Mouse (Mus musculus) limb, embryonic 11.5 days (tissue): Measurements from ENCODE around the gene Rbl2. TPM values are rescaled to one million over a fixed set of nuclear protein-coding genes. Genes with fewer than 3 reads are reported as not detected.
A peak's percentile ranks its signal among the peaks of the same experiment; 100 is the strongest.

Experiments used
- ATAC-seq: fragments of 200-750 bp; cut with Nextera tagmentation; 2 replicates; pipeline ENCODE4 v1.8.0; 2017; ENCODE audit warnings: low read depth; ENCODE audit not compliant: insufficient number of reproducible peaks, low FRiP score, low TSS enrichment
- DNase-seq: peaks from one replicate; pipeline ENCODE4 v3.0.0-alpha.2; 2015; ENCODE audit warnings: low spot score
- H3K27ac ChIP-seq: fragments of 300-500 bp; sonication (generic); replicated peaks from 2 replicates; pipeline ENCODE4 v1.5.1; 2014; ENCODE audit warnings: low read depth, mild to moderate bottlenecking, low read length
- H3K27me3 ChIP-seq: fragments of 300-500 bp; sonication (generic); 2 replicates; pipeline ENCODE4 v1.6.1; 2014; ENCODE audit warnings: mild to moderate bottlenecking, low read length, mixed read lengths; ENCODE audit not compliant: control insufficient read depth, insufficient read depth
- H3K36me3 ChIP-seq: fragments of 300-500 bp; sonication (generic); 2 replicates; pipeline ENCODE4 v1.6.1; 2014; ENCODE audit warnings: mild to moderate bottlenecking, low read length, moderate library complexity, mixed read lengths; ENCODE audit not compliant: control insufficient read depth, insufficient read depth
- H3K4me1 ChIP-seq: fragments of 300-500 bp; sonication (generic); 2 replicates; pipeline ENCODE4 v1.6.1; 2014; ENCODE audit warnings: low read length, mixed read lengths; ENCODE audit not compliant: control insufficient read depth, insufficient read depth
- H3K4me2 ChIP-seq: fragments of 300-500 bp; sonication (generic); 2 replicates; pipeline ENCODE4 v1.6.1; 2014; ENCODE audit warnings: low read depth, mild to moderate bottlenecking, moderate library complexity; ENCODE audit not compliant: severe bottlenecking
- H3K4me3 ChIP-seq: fragments of 300-500 bp; sonication (generic); 2 replicates; pipeline ENCODE4 v1.5.1; 2014; ENCODE audit warnings: low read depth, low read length
- H3K9ac ChIP-seq: fragments of 300-500 bp; sonication (generic); 2 replicates; pipeline ENCODE4 v1.6.1; 2014; ENCODE audit warnings: mild to moderate bottlenecking, low read length
- H3K9me3 ChIP-seq: fragments of 300-500 bp; sonication (generic); 2 replicates; pipeline ENCODE4 v1.6.1; 2016; ENCODE audit warnings: low read length; ENCODE audit not compliant: control insufficient read depth
- WGBS: fragments of 180-500 bp; shearing (Covaris S2); extraction: QIAGEN DNeasy Blood & Tissue Kit; methylation state at CpG from one replicate; pipeline ENCODE4 v1.1.7; 2014; 5-methylcytosine and 5-hydroxymethylcytosine counted together
- polyA plus RNA-seq: library from polyadenylated mRNA; unstranded; fragments of >200 nt; fragmentation: Nextera tagmentation; extraction: Ambion mirVana; gene quantifications from 2 replicates; pipeline ENCODE4 v1.2.1, GENCODE M21; 2014

Gene Rbl2
- polyA plus RNA-seq, 1 experiment from 2014 or later: 8.8 TPM

GRCm38 (mm10) chr8:91158617-91159016 is 88.8 kb downstream of the Rbl2 start:
- Histone ChIP-seq H3K4me3 (no peak overlapping the region), H3K36me3 (no peaks in the 10 kb centered on the region), H3K9me3 (no peaks in the 10 kb centered on the region; the same call in 1 of the 2 replicates), H3K4me2 (no peak overlapping the region), H3K27ac (no peak overlapping the region), H3K9ac (no peak overlapping the region), H3K4me1 (no peaks in the 10 kb centered on the region), H3K27me3 (no peaks in the 10 kb centered on the region)
- DNase-seq: no peak
- no peak for ATAC-seq
- WGBS: 93% methylated on average over 10 of the region's 10 CpGs

GRCm38 (mm10) chr8:91159959-91160800 is 90.3 kb downstream of the Rbl2 start:
- Histone ChIP-seq H3K9me3 (no peaks in the 10 kb centered on the region), H3K9ac (no peak overlapping the region), H3K4me2 (no peak overlapping the region), H3K4me3 (no peak overlapping the region), H3K4me1 (no peaks in the 10 kb centered on the region), H3K36me3 (no peaks in the 10 kb centered on the region), H3K27me3 (no peaks in the 10 kb centered on the region), H3K27ac (no peak overlapping the region)
- WGBS: 79% methylated on average over 15 of the region's 15 CpGs
- DNase-seq (no peak), ATAC-seq (no peak)

GRCm38 (mm10) chr8:91170152-91170551 is 100.3 kb downstream of the Rbl2 start:
- no peak overlapping the region for H3K27ac ChIP-seq

GRCm38 (mm10) chr8:91170914-91171313 is 101.1 kb downstream of the Rbl2 start:
- DNase-seq: no peak
- Histone ChIP-seq H3K9me3 (no peaks in the 10 kb centered on the region), H3K9ac (no peak overlapping the region), H3K36me3 (no peaks in the 10 kb centered on the region), H3K4me3 (no peak overlapping the region), H3K27ac (no peak overlapping the region), H3K4me2 (no peak overlapping the region), H3K4me1 (no peaks in the 10 kb centered on the region), H3K27me3 (no peaks in the 10 kb centered on the region)
- no peak for ATAC-seq
- 61% methylated on average over 14 of the region's 14 CpGs for WGBS

More at GRCm38 (mm10) chr8:91170152-91170551, 100.3 kb downstream of the Rbl2 start:
- Histone ChIP-seq H3K27me3 (no peaks in the 10 kb centered on the region), H3K4me2 (no peak overlapping the region), H3K4me3 (no peak overlapping the region), H3K9me3 (no peaks in the 10 kb centered on the region), H3K4me1 (no peaks in the 10 kb centered on the region), H3K9ac (no peak overlapping the region), H3K36me3 (no peaks in the 10 kb centered on the region)
- 78% methylated on average over 6 of the region's 6 CpGs for WGBS
- DNase-seq (no peak), ATAC-seq (no peak)

GRCm38 (mm10) chr8:91171605-91172004 is 101.7 kb downstream of the Rbl2 start:
- WGBS: 23% methylated on average over 13 of the region's 13 CpGs
- H3K4me2 ChIP-seq: no peak overlapping the region
- no peaks in the 10 kb centered on the region for H3K36me3 ChIP-seq
- no peak overlapping the region for H3K9ac ChIP-seq
- DNase-seq (peak; percentile 53), ATAC-seq (no peak)
- H3K9me3 ChIP-seq: no peaks in the 10 kb centered on the region
- H3K27ac ChIP-seq: no peak overlapping the region
- H3K4me3 ChIP-seq: no peak overlapping the region
- H3K4me1 ChIP-seq: no peaks in the 10 kb centered on the region
- H3K27me3 ChIP-seq: no peaks in the 10 kb centered on the region

Other genes starting within 250 kb of the Rbl2 start
- gene Chd9, start 241.7 kb upstream of the Rbl2 start, polyA plus RNA-seq: 60.0 and 62.2 TPM in 2 replicates
- gene Aktip, start 129.9 kb downstream of the Rbl2 start, polyA plus RNA-seq: 45.4 and 45.6 TPM in 2 replicates
- gene Rpgrip1l, start 243.2 kb downstream of the Rbl2 start, polyA plus RNA-seq: 15.4 and 16.2 TPM in 2 replicates
- 97.3 and 100 TPM in 2 replicates for gene Fto, start 243.5 kb downstream of the Rbl2 start, polyA plus RNA-seq